Mouse (Mus musculus) heart, postnatal 36 days (tissue): ENCODE results near the gene Ackr4. TPM values are rescaled to one million over a fixed set of nuclear protein-coding genes. Genes with fewer than 3 reads are reported as not detected.

Experiments used
- DNase-seq, 2 experiments: peaks; one replicate each; pipeline ENCODE4 v3.0.0; 2021 to 2022
- intact Hi-C: fragments of 180-260 bp; cut with DNase I; formaldehyde crosslinking; loops from one replicate; pipeline ENCODE4 v1.15.1; 2025
- total RNA-seq, 2 experiments: library from RNA; stranded (reverse); gene quantifications; 2 replicates each; pipeline ENCODE4 v1.2.3; 2021

Gene Ackr4
- total RNA-seq, 2 experiments from 2014 or later, result 3.8 to 4.7 TPM

GRCm38 (mm10) chr9:104107482-104107881 is 19.3 kb downstream of the Ackr4 start:
- intact Hi-C loops, result no loop called here
- DNase-seq, result no peak

DNA sequence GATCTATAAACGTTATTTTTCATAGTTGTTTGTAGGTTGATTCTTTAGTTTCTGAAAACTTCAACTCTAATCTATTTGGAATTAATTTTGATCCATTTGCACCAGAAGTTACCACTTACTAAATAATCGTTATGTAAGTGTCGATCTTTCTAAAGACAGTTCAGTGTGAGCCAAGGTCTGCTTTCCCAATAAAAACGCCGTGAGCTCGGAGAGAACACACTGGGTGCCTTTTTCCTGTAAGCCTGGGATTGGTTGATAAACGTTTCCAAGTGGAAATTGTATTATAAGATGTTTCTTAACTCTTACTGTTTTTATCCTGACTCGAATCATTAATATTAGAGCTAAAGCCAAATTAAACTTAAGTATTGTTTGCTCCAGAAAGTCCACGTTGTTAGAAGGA is 19.8 kb downstream of the Ackr4 start:
- intact Hi-C loops, result no loop called here
- no peak for DNase-seq

DNA sequence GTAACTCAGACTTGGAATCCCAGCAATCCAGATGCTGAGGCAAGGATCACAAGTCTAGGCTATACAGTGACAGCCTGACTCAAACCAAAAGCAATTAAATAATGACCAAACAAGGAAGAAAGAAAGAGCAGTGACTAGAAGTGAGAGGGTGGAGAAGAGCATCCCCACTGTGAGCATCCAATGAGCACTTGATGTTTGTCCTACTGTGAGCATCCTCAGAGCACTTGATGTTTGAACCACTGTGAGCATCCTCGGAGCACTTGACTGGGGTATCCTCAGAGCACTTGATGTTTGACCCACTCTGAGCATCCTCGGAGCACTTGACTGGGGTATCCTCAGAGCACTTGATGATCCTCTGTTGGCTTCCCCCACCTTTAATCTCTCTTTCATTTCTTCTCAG is 21.7 kb downstream of the Ackr4 start:
- intact Hi-C loops, result no loop called here
- no peak for DNase-seq

DNA sequence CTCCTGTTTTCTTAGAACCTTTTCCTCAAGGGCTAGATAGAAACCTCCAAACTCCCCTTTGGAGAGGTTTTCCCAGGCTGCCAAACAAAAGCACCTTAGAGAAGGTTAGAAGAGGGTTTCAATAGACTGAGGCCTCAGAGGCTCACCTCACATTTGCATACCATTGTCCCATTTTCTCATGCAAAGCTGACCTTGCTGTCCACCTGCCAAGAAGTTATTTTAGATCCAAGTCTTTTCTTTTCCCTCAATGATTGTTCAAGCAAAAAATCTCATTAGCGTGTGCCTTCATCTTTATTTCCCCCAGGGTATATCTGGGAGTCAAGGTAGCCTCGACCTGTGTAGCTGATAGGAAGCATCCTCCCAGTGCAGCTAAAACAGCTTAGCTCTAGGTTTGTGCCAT is 23.8 kb downstream of the Ackr4 start:
- intact Hi-C loops, result no loop called here
- DNase-seq, result no peak

DNA sequence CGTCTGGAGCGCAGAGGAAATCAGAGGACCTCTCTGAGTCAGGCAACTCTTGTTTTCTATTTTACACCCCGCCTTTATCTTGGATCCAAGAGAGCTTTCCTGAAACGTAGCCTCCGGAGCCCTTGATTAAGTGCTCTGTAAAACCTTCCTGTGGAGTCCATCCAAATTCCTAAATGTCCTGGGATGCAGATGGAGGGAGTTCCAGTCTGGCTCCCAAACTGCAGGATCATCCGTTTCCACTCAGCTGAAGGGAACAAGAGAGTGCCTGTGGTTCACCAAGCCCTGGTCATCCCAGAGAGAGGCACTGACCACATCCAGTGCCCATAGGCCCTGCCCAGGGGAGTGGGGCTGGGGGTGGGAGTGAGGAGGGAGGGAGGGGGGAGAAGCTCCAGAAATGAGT is 24.4 kb downstream of the Ackr4 start:
- peak; percentile 19 to 25 for DNase-seq
- intact Hi-C loops, result no loop called here

DNA sequence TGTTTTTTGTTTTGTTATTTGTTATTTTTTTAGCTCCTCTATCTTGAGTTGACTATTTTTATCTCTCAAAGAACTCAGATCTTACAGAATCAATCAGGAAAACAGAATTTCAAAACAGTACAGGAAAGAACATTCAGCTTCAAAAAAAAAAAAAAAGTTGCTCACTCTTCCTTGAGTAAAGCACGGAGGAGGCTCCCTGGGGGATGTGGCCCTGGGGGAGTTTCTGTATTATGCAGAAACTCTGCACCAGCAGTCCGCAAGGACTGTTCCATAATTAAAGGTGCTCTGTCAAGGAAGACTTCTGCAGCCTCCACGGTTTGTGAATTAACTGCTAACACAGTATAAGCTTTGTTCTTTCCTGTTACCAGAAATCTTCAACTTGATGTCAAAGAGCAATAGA is 25.3 kb downstream of the Ackr4 start:
- DNase-seq, result no peak
- intact Hi-C loops, result no loop called here

DNA sequence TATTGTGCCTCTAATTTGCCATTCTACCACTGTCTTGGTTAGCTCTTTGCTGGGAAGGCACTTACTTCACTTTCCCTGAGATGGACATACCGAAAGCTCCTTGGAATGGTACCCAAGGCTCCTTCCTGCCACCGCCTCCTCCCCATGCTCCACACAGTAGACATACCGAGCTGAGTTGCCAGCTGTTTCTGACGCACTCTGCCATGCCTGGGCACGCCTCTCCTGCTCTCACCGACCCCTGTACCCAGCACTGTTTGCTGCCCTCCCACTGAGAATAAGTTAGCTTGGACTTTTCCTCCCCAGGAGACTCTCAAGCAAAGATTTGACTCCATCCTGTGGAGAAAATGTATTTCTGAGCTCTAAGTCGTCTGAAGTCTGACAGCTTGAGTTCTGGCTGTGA is 25.9 kb downstream of the Ackr4 start:
- intact Hi-C loops, result no loop called here
- DNase-seq, result no peak

- DNase-seq, result no peak
Observed at GRCm38 (mm10) chr9:104099060-104099459, 27.7 kb downstream of the Ackr4 start.

GRCm38 (mm10) chr9:104098256-104098655 is 28.5 kb downstream of the Ackr4 start:
- intact Hi-C loops, result no loop called here
- DNase-seq, result no peak

More at GRCm38 (mm10) chr9:104099060-104099459, 27.7 kb downstream of the Ackr4 start:
- intact Hi-C loops, result no loop called here

GRCm38 (mm10) chr9:104092945-104093344 is 33.8 kb downstream of the Ackr4 start:
- no peak for DNase-seq
- intact Hi-C loops, result no loop called here

GRCm38 (mm10) chr9:104088555-104088954 is 38.2 kb downstream of the Ackr4 start:
- intact Hi-C loops, result no loop called here
- DNase-seq, result peak; percentile 42 to 44

DNA sequence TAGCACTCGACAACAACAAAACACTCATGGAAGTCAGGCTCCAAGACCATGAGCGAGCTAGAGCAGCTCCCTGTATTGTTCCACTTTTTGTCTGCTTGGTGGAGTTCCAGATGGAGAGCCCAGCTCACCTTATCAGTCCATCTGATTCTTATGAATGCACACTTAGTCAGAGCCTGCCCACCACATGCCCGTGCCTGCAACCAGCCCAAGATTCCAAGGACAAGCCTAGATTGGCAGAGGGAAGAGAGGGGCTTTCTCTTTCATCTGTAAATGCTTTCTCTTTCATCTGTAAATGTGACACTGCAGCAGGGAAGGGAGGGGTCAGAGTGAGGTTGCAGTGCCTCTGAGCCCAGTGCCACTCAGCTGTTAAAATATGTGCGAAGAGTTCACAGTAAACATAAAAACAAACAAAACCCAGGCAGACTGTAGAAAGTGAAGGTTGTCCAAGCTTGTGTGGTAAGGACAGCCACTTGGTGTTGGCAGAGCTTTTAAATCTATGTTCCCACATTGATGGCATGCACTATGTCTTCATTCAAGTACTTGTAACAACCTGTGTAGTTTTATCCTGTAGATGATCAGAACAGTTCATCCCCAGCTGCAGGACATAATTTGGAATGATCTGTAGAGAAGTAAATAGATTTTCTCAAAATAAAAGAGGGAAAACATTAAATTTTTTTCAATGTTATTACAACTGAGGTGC is 40.9 kb downstream of the Ackr4 start:
- intact Hi-C loops, result no loop called here
- DNase-seq, result no peak

- DNase-seq, result no peak
Observed at GRCm38 (mm10) chr9:104080038-104080437, 46.7 kb downstream of the Ackr4 start.

DNA sequence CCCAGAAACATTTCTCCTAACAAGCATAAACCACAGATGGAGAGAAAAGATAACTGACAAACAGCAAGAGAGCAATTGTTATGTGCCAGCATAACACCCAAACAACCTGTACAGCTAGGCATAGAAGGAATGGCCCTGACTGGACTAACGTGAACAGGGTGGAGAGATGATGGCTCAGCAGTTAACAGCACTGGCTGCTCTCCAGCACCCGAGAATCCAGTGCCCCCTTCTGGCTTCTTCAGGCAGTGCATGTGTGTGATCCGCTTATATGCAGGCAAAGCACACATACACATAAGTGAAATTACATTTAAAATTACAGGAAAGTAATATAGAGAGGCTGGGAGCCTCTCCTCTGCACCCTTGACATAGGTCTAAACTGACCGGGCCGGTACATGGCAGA is 47.4 kb downstream of the Ackr4 start:
- peak in 1 of 2 experiments; percentile 47 for DNase-seq
- intact Hi-C loops, result no loop called here

More at GRCm38 (mm10) chr9:104080038-104080437, 46.7 kb downstream of the Ackr4 start:
- intact Hi-C loops, result no loop called here

GRCm38 (mm10) chr9:104078780-104079179 is 48.0 kb downstream of the Ackr4 start:
- intact Hi-C loops, result no loop called here
- DNase-seq, result no peak

- intact Hi-C loops, result no loop called here
- DNase-seq, result no peak
Observed at GRCm38 (mm10) chr9:104075808-104076207, 50.9 kb downstream of the Ackr4 start.

- intact Hi-C loops, result no loop called here
- DNase-seq, result no peak
Observed at GRCm38 (mm10) chr9:104070863-104071604, 55.7 kb downstream of the Ackr4 start.

DNA sequence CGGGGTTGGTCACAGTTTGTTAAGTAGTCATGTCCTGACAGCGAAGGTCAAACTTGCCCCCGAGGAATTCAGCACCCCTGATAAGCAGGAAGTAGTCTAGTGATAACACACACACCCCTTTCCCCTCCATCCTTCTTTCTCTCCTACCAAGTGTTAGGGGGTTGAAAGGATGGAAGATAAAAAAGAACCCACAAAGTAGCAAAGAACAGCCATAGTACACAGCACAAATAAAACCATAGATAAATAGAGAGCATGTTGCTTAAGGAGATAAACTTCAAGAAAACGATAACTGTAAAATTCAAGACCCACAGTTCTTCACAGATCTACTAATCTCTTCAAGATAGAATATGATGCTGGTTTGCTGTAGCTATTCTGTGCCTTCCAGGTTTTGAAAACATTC is 56.5 kb downstream of the Ackr4 start:
- DNase-seq, result no peak

DNA sequence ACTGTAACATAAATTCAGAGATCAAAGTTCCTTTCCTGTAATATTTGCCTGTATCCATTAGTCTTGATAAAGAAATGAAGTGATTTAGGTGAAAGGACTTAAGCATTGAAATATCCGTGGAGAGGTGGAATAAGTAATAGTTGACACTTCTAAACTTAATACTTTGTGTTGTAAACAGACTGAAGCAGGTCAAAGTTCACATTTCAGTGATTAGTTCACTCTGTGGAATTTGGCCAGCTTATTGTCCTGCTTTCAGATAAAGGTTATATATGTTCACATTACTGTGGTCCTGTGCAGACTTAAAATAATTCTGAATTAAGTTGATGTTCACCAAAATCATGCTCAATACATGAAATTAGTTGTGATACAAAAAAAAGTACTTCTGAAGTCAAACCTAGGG is 62.2 kb downstream of the Ackr4 start:
- DNase-seq, result no peak
- intact Hi-C loops, result loop anchor here (5.0 kb wide), 1 partner anchor 198 kb away; the partner anchor contains the start of gene Dnajc13

More for the DNA sequence above, 56.5 kb downstream of the Ackr4 start:
- intact Hi-C loops, result no loop called here

- intact Hi-C loops, result loop anchor here (1.0 to 5.0 kb wide), 2 partner anchors 61 to 199 kb away; partner anchors contain the start of genes Dnajc13 and Nphp3
- DNase-seq, result peak; percentile 87 to 93
Observed at GRCm38 (mm10) chr9:104063244-104063961, 63.3 kb downstream of the Ackr4 start, which contains the start of gene Acad11. Gene Acad11 (plus strand): TSS chr9:104063377.
